Mouse (Mus musculus) retina, adult 2 months (tissue): ENCODE results near the gene Cyp4a12a.
"Not testable (repeated sequence)": the region's sequence is repeated elsewhere in the genome, so short reads cannot be mapped to it uniquely, and the experiment has no call there.

ENCODE experiments used
- DNase-seq: peaks from one replicate; pipeline ENCODE4 v3.0.0-alpha.2; 2012; ENCODE audit warnings: low read depth, low spot score

Cyp4a12a gene

GRCm38 (mm10) chr4:115298746-115299145 is at the start of gene Cyp4a12a:
Cyp4a12a (plus strand) TSS chr4:115299046.
- DNase-seq = not testable (repeated sequence)

- not testable (repeated sequence) for DNase-seq
These were observed 33.9 kb upstream of the Cyp4a12a start for GRCm38 (mm10) chr4:115264687-115265569.

- DNase-seq = not testable (repeated sequence)
These were observed 20.4 kb upstream of the Cyp4a12a start for GRCm38 (mm10) chr4:115278215-115278982.

DNA sequence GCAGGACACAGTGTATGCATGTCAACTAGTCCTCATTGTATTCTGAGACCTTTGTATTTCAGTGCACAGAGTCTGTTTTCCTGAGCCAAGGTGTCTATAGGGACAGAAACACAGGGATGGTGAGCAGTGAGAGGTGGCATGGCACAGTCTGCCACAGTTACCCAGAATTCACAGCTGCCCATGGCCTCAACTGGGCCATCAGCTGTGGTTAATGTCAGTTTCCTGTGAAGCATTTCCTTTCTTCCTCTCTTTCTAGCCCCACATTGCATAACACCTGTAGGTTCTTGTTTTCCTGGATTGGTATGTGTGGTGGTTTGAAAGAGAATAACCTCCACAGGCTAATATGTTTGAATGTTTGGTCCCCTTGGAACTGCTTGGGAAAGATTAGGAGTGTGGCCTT is 18.5 kb upstream of the Cyp4a12a start:
- DNase-seq = no peak

GRCm38 (mm10) chr4:115280779-115281178 is 18.1 kb upstream of the Cyp4a12a start:
- not testable (repeated sequence) for DNase-seq

DNA sequence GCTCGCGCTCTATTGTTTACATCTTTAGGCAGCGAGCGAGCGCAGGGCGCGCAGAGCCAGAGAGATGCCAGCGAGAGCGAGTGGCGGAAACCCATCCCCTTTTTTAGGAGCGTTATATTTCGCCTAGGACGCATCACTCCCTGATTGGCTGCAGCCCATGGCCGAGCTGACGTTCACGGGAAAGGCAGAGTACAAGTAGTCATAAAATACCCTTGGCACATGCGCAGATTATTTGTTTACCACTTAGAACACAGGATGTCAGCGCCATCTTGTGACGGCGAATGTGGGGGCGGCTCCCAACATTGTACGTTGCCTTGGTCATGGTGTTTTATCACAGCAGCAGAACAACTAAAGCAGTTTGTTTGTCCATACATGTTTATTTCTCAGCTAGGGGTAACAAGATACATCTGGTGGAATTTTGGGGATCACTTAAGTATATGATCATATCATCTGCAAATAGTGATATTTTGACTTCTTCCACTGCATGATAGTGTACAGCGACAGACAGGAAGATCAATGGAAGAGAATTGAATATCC is 17.5 kb upstream of the Cyp4a12a start:
- DNase-seq = peak; percentile 3

DNA sequence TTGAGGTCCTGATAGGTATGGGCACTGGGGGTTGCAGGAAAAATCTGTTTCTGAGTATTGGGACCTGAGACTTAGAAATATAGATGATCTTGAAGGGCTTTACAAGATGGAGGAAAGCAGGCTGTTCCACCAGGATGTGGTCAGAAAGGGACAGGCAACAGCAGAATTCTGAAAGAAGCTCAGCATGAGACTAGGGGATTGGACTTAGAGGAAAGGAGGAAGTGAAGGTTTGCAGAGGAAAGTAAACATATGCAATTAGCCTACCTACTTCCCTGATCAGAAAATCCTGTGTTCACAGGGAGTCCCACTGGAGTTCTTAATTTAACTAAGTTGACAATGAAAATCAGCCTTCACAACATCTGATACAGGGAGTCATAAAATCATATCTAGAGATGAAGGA is 26.9 kb downstream of the Cyp4a12a start:
- DNase-seq = not testable (repeated sequence)

DNA sequence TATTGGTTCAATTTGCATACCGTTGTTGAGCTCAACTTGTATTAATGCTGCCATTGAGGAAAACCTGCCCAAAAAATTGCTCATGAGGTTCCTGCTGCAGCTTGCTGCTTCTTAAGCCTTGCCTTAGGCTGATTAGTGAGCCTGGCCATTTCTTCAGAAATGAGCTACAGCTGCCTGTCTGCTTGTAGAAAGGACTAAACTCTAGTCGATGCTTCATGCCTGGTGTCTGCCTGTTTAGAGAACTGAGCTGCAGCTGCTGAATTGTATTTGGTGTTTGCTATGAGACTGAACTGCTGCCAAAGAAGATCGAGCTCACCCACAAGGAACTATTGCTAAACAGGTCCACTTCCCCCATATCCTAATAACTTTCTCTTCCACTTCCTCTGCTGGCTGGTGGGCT is 66.8 kb downstream of the Cyp4a12a start:
- DNase-seq = not testable (repeated sequence)

DNA sequence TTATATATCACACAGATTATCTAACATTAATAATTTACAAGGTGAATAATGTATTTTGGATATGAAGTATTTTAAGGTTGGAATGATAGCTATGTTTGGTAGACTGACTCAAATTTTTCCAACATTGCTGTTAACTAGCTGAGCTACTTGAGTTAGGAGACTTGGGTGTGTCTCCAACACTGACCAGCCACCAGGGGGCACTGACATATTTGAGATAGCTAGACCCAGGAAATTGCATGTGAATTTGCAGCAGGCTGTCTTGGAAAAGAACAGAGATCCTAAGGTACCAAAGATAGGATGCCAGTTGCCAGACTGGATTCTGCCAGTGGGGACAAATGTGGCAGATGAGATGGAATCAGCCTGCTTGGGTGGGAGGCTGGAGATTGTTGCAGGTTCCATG is 69.2 kb downstream of the Cyp4a12a start:
- not testable (repeated sequence) for DNase-seq
